Mouse (Mus musculus): Measurements from ENCODE around the gene Slc25a21. TPM values are rescaled to one million over a fixed set of nuclear protein-coding genes. Genes with fewer than 3 reads are reported as not detected.
"Not testable (repeated sequence)": the region's sequence is repeated elsewhere in the genome, so short reads cannot be mapped to it uniquely, and the experiment has no call there.

The Slc25a21 gene
- polyA plus RNA-seq, 1 experiment from 2014 or later, result 0.27 TPM

- Histone ChIP-seq H3K4me1 (ENCODE audit: control insufficient read depth in 2 of 2, insufficient read depth in 2 of 2, low read length in 2 of 2) (peaks cover 0 to 9% of the 10 kb centered on the region in 2 experiments; a peak in 2 of 4 replicates), H3K27me3 (ENCODE audit: control insufficient read depth, insufficient read depth, low read length) (no peaks in the 10 kb centered on the region), H3K4me2 (ENCODE audit: low read length) (no peak overlapping the region), H3K36me3 (ENCODE audit: control insufficient read depth, insufficient read depth, low read length) (no peaks in the 10 kb centered on the region), H3K4me3 (ENCODE audit: control insufficient read depth in 1 of 2, insufficient read depth in 1 of 2, low read depth in 1 of 2, low read length in 2 of 2) (no peak overlapping the region), H3K9ac (ENCODE audit: low read length) (no peak overlapping the region), H3K9me3 (ENCODE audit: control insufficient read depth, low read length) (no peaks in the 10 kb centered on the region), H3K27ac (replicated peaks in 1 of 2; ENCODE audit: control insufficient read depth in 1 of 2, insufficient read depth in 1 of 2, low read depth in 2 of 2, low read length in 2 of 2) (no peak overlapping the region)
- WGBS, result 68% methylated on average over 7 of the region's 8 CpGs
- ATAC-seq (ENCODE audit: insufficient number of reproducible peaks, insufficient read depth, low FRiP score, low read depth), result no peak
Measured at GRCm38 (mm10) chr12:57227776-57228175, 30.5 kb upstream of the Slc25a21 start.

- Histone ChIP-seq H3K4me1 (ENCODE audit: control insufficient read depth in 2 of 2, insufficient read depth in 2 of 2, low read length in 2 of 2) (peaks cover 0 to 7% of the 10 kb centered on the region in 2 experiments; a peak in 2 of 4 replicates), H3K27me3 (ENCODE audit: control insufficient read depth, insufficient read depth, low read length) (no peaks in the 10 kb centered on the region), H3K9ac (ENCODE audit: low read length) (no peak overlapping the region), H3K9me3 (ENCODE audit: control insufficient read depth, low read length) (no peaks in the 10 kb centered on the region), H3K27ac (replicated peaks in 1 of 2; ENCODE audit: control insufficient read depth in 1 of 2, insufficient read depth in 1 of 2, low read depth in 2 of 2, low read length in 2 of 2) (no peak overlapping the region), H3K36me3 (ENCODE audit: control insufficient read depth, insufficient read depth, low read length) (no peaks in the 10 kb centered on the region), H3K4me3 (ENCODE audit: control insufficient read depth in 1 of 2, insufficient read depth in 1 of 2, low read depth in 1 of 2, low read length in 2 of 2) (no peak overlapping the region), H3K4me2 (ENCODE audit: low read length) (no peak overlapping the region)
- ATAC-seq (ENCODE audit: insufficient number of reproducible peaks, insufficient read depth, low FRiP score, low read depth), result no peak
- WGBS, result 78% methylated on average over 9 of the region's 9 CpGs
Measured at GRCm38 (mm10) chr12:57226411-57226810, 29.1 kb upstream of the Slc25a21 start.

DNA sequence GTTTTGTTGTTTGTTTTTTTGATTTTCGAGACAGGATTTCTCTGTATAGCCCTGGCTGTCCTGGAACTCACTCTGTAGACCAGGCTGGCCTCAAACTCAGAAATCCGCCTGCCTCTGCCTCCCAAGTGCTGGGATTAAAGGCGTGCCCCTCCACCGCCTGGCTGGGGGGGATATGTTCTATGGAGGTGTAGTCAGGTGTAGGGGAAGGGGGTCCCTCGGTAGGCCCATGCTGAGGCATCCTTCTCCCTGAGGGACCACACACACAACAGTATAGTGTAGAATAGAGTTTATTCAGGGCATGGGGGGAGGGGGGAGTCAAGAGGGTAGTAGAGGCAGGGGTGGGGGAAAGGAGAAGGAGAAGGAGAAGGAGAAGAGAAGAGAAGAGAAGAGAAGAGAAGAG, 15.2 kb upstream of the Slc25a21 start:
- H3K36me3 ChIP-seq (ENCODE audit: control insufficient read depth, insufficient read depth, low read length); H3K27ac ChIP-seq (replicated peaks in 1 of 2; ENCODE audit: control insufficient read depth in 1 of 2, insufficient read depth in 1 of 2, low read depth in 2 of 2, low read length in 2 of 2); H3K4me1 ChIP-seq (ENCODE audit: control insufficient read depth in 2 of 2, insufficient read depth in 2 of 2, low read length in 2 of 2); H3K4me2 ChIP-seq (ENCODE audit: low read length); ATAC-seq (ENCODE audit: insufficient number of reproducible peaks, insufficient read depth, low FRiP score, low read depth); H3K9ac ChIP-seq (ENCODE audit: low read length); H3K27me3 ChIP-seq (ENCODE audit: control insufficient read depth, insufficient read depth, low read length); H3K4me3 ChIP-seq (ENCODE audit: control insufficient read depth in 1 of 2, insufficient read depth in 1 of 2, low read depth in 1 of 2, low read length in 2 of 2); H3K9me3 ChIP-seq (ENCODE audit: control insufficient read depth, low read length): not testable (repeated sequence)
- WGBS, result 71% methylated on average over 5 of the region's 5 CpGs

DNA sequence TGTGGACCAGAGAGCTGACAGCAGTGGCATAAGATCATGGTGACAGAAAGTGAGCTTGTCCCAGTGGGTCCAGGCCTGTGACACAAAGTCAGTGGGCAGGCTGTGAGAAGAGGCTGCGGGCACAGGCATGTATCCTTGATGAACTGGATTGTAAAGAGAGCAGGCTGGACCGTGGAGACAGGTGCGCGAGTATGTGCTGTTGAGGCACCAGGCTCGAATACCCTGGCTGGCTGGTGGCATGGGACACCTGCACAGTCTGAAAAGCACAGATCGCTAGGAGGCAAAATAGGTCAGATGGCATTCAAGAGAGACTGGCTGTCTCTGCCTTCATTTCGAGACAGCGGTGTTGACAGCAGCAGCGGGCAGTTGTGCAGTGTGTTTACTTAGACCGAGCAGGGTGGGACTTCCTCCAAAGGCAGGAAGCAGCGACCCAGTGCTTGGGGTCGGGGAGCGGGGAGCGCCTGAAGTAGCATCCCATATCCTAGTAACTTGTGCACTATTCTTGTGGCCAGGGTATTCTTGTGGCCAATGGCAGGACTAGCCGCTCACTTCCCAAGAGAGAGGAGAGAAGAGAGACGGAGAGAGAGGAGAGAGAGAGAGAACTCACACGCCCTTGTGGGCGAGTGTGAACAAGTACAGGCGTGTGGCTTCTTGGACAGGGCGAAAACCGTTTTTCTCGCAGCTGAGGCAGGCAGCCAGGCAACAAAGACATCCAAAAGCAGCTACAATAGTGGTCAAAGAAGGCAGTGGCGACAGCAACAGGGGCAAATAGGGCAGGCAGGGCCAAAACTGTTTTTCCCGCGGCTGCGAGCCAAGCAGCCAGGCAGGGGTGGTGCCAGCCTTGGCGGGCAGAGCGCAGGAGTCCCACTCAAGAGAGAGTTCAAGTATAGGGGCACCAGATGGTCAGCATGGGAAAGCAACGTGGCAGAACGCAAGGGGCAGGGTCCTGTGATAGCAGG, 14.4 kb upstream of the Slc25a21 start:
- H3K4me3 ChIP-seq (ENCODE audit: control insufficient read depth in 1 of 2, insufficient read depth in 1 of 2, low read depth in 1 of 2, low read length in 2 of 2), result peak overlapping the region; percentile 60 to 68
- WGBS, result 4% methylated on average over 30 of the region's 30 CpGs
- ATAC-seq (ENCODE audit: insufficient number of reproducible peaks, insufficient read depth, low FRiP score, low read depth), result peak; percentile 75
- H3K4me1 ChIP-seq (ENCODE audit: control insufficient read depth in 2 of 2, insufficient read depth in 2 of 2, low read length in 2 of 2), result no peaks in the 10 kb centered on the region; a peak in 1 of 4 replicates
- peak overlapping the region; percentile 66 to 76 for H3K27ac ChIP-seq (replicated peaks in 1 of 2; ENCODE audit: control insufficient read depth in 1 of 2, insufficient read depth in 1 of 2, low read depth in 2 of 2, low read length in 2 of 2)
- H3K9ac ChIP-seq (ENCODE audit: low read length), result peak overlapping the region; percentile 75
- peak overlapping the region; percentile 94 for H3K4me2 ChIP-seq (ENCODE audit: low read length)
- no peaks in the 10 kb centered on the region for H3K27me3 ChIP-seq (ENCODE audit: control insufficient read depth, insufficient read depth, low read length)
- H3K36me3 ChIP-seq (ENCODE audit: control insufficient read depth, insufficient read depth, low read length), result no peaks in the 10 kb centered on the region
- no peaks in the 10 kb centered on the region for H3K9me3 ChIP-seq (ENCODE audit: control insufficient read depth, low read length)

DNA sequence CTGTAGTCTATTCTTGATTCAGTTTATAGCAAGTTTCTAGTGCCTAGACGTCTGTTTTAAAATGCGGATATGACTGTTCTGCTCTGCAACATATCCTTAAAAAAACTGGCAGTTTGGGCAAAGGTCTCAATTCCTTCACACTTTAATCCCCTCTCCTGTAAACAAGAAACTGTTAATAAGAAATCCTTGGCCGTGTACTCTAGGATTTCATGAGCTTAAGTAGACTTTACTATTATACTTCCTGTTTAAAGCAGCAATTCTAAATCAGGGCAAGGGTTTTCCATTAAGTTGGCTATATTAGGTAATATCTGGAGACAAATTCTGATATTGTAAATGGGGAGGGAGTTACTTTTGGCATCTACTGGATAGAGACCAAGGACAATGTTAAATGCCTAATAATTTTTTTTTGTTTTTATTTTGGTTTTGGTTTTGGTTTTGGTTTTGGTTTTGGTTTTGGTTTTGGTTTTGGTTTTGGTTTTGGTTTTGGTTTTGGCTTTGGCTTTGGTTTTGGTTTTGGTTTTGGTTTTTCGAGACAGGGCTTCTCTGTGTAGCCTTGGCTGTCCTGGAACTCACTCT, 7.1 kb upstream of the Slc25a21 start:
- WGBS, result 64% methylated on average over 4 of the region's 4 CpGs
- H3K27me3 ChIP-seq (ENCODE audit: control insufficient read depth, insufficient read depth, low read length), result no peaks in the 10 kb centered on the region
- no peak overlapping the region for H3K4me2 ChIP-seq (ENCODE audit: low read length)
- H3K36me3 ChIP-seq (ENCODE audit: control insufficient read depth, insufficient read depth, low read length), result no peaks in the 10 kb centered on the region
- no peaks in the 10 kb centered on the region for H3K4me1 ChIP-seq (ENCODE audit: control insufficient read depth in 2 of 2, insufficient read depth in 2 of 2, low read length in 2 of 2)
- no peak for ATAC-seq (ENCODE audit: insufficient number of reproducible peaks, insufficient read depth, low FRiP score, low read depth)
- H3K4me3 ChIP-seq (ENCODE audit: control insufficient read depth in 1 of 2, insufficient read depth in 1 of 2, low read depth in 1 of 2, low read length in 2 of 2), result no peak overlapping the region
- no peak overlapping the region for H3K9ac ChIP-seq (ENCODE audit: low read length)
- H3K9me3 ChIP-seq (ENCODE audit: control insufficient read depth, low read length), result no peaks in the 10 kb centered on the region
- no peak overlapping the region for H3K27ac ChIP-seq (replicated peaks in 1 of 2; ENCODE audit: control insufficient read depth in 1 of 2, insufficient read depth in 1 of 2, low read depth in 2 of 2, low read length in 2 of 2)

- Histone ChIP-seq H3K27me3 (ENCODE audit: control insufficient read depth, insufficient read depth, low read length) (peaks cover 3% of the 10 kb centered on the region; the same call in 1 of the 2 replicates), H3K9ac (ENCODE audit: low read length) (no peak overlapping the region), H3K27ac (replicated peaks in 1 of 2; ENCODE audit: control insufficient read depth in 1 of 2, insufficient read depth in 1 of 2, low read depth in 2 of 2, low read length in 2 of 2) (no peak overlapping the region), H3K4me2 (ENCODE audit: low read length) (no peak overlapping the region), H3K36me3 (ENCODE audit: control insufficient read depth, insufficient read depth, low read length) (no peaks in the 10 kb centered on the region), H3K9me3 (ENCODE audit: control insufficient read depth, low read length) (no peaks in the 10 kb centered on the region), H3K4me3 (ENCODE audit: control insufficient read depth in 1 of 2, insufficient read depth in 1 of 2, low read depth in 1 of 2, low read length in 2 of 2) (no peak overlapping the region), H3K4me1 (ENCODE audit: control insufficient read depth in 2 of 2, insufficient read depth in 2 of 2, low read length in 2 of 2) (peaks cover 0 to 3% of the 10 kb centered on the region in 2 experiments; a peak in 1 of 4 replicates)
- 88% methylated on average over 3 of the region's 3 CpGs for WGBS
- ATAC-seq (ENCODE audit: insufficient number of reproducible peaks, insufficient read depth, low FRiP score, low read depth), result no peak
Measured at GRCm38 (mm10) chr12:57201901-57202300, 4.6 kb upstream of the Slc25a21 start.

GRCm38 (mm10) chr12:57199427-57199826, 2.2 kb upstream of the Slc25a21 start:
- no peak overlapping the region for H3K4me3 ChIP-seq (ENCODE audit: control insufficient read depth in 1 of 2, insufficient read depth in 1 of 2, low read depth in 1 of 2, low read length in 2 of 2)
- H3K9me3 ChIP-seq (ENCODE audit: control insufficient read depth, low read length), result no peaks in the 10 kb centered on the region
- H3K9ac ChIP-seq (ENCODE audit: low read length), result no peak overlapping the region
- no peak overlapping the region for H3K27ac ChIP-seq (replicated peaks in 1 of 2; ENCODE audit: control insufficient read depth in 1 of 2, insufficient read depth in 1 of 2, low read depth in 2 of 2, low read length in 2 of 2)
- H3K27me3 ChIP-seq (ENCODE audit: control insufficient read depth, insufficient read depth, low read length), result peaks cover 7% of the 10 kb centered on the region; the same call in 1 of the 2 replicates
- no peak overlapping the region for H3K4me2 ChIP-seq (ENCODE audit: low read length)
- peaks cover 0 to 3% of the 10 kb centered on the region in 2 experiments; a peak in 1 of 4 replicates for H3K4me1 ChIP-seq (ENCODE audit: control insufficient read depth in 2 of 2, insufficient read depth in 2 of 2, low read length in 2 of 2)
- H3K36me3 ChIP-seq (ENCODE audit: control insufficient read depth, insufficient read depth, low read length), result no peaks in the 10 kb centered on the region
- ATAC-seq (ENCODE audit: insufficient number of reproducible peaks, insufficient read depth, low FRiP score, low read depth), result no peak
- WGBS, result 84% methylated on average over 2 of the region's 2 CpGs

Data from heart, embryonic 14.5 days (tissue).